Mouse (Mus musculus) small intestine, adult 2 months (tissue): ENCODE measurements around the gene Spsb3.

Source experiments
- CTCF ChIP-seq: fragments of 200-500 bp; IDR thresholded peaks from 2 replicates; pipeline ENCODE4 v1.5.1; 2012; ENCODE audit warnings: low read depth, mild to moderate bottlenecking, control low read depth, inconsistent platforms, low read length, moderate library complexity, mixed read lengths; ENCODE audit not compliant: insufficient replicate concordance, insufficient read length; ENCODE audit errors: extremely low read depth
- POLR2A ChIP-seq: fragments of 200-500 bp; IDR thresholded peaks from 2 replicates; pipeline ENCODE4 v1.6.1; 2012; ENCODE audit warnings: low read depth, mild to moderate bottlenecking, control low read depth, inconsistent platforms, low read length, moderate library complexity

DNA sequence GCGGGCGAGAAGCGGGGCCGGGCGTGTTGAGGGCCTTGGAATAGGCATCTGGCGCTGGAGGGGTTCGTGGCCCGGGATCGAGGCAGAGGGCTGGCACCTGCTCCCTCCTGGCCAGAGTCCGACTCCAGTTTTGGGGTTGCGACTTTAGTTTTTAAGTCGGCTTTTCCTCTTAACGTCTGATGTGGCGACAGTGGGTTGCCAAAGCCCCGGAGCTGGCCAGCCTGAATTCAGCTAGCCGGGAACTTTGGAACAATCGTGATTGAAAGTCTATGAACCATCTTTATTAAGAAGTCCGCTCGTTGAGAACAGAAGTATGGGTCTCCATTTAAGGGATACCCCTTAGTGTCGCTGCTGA, 35.7 kb upstream of the Spsb3 start:
- TF ChIP-seq POLR2A: no peak
- no peak for TF ChIP-seq CTCF
